Mouse (Mus musculus): ENCODE data around the gene Gpc4. TPM values are rescaled to one million over a fixed set of nuclear protein-coding genes. Genes with fewer than 3 reads are reported as not detected.

Gpc4 gene
- total and polyA plus RNA-seq, 3 experiments, result 5.1 to 9.4 TPM; not detected in 1

GRCm38 (mm10) chrX:52129604-52130003, 35.4 kb downstream of the Gpc4 start:
- no peak overlapping the region for H3K9ac ChIP-seq (ENCODE audit: control insufficient read depth, low read depth, low read length, poor library complexity, severe bottlenecking)
- TF ChIP-seq TAL1 (IDR thresholded peaks at IDR 0.05; ENCODE audit: low read length), result no peak
- TF ChIP-seq USF2 (IDR thresholded peaks at IDR 0.05; ENCODE audit: borderline replicate concordance in 1 of 2, insufficient read depth in 1 of 2, low read depth in 1 of 2, low read length in 2 of 2), result no peak
- no peak for TF ChIP-seq MYB (IDR thresholded peaks at IDR 0.05; ENCODE audit: low read depth, low read length)
- TF ChIP-seq ZKSCAN1 (IDR thresholded peaks at IDR 0.05; ENCODE audit: low read depth, low read length), result no peak
- TF ChIP-seq CTCF (IDR thresholded peaks at IDR 0.05 in 2 of 3, conservative IDR thresholded peaks at IDR 0.05 in 1 of 3; ENCODE audit: control insufficient read depth in 1 of 3, insufficient read depth in 1 of 3, low read depth in 2 of 3, low read length in 3 of 3, poor library complexity in 1 of 3, severe bottlenecking in 1 of 3), result no peak
- TF ChIP-seq E2F4 (IDR thresholded peaks at IDR 0.05; ENCODE audit: borderline replicate concordance, low read depth, low read length), result no peak
- TF ChIP-seq CHD2 (IDR thresholded peaks at IDR 0.05; ENCODE audit: low read length), result no peak
- TF ChIP-seq SMC3 (IDR thresholded peaks at IDR 0.05; ENCODE audit: low read depth, low read length), result no peak
- TF ChIP-seq KAT2A (conservative IDR thresholded peaks at IDR 0.05; ENCODE audit: low read depth, low read length), result no peak
- TF ChIP-seq MYC (IDR thresholded peaks at IDR 0.05; ENCODE audit: low read depth, low read length), result no peak
- TF ChIP-seq BHLHE40 (IDR thresholded peaks at IDR 0.05; ENCODE audit: borderline replicate concordance, low read depth, low read length), result no peak
- no peak for TF ChIP-seq GATA1 (IDR thresholded peaks at IDR 0.05; ENCODE audit: low read depth, low read length)
- TF ChIP-seq ETS1 (IDR thresholded peaks at IDR 0.05; ENCODE audit: low read depth, low read length), result no peak
- TF ChIP-seq MXI1 (IDR thresholded peaks at IDR 0.05; ENCODE audit: low read depth, low read length), result no peak
- no peak for TF ChIP-seq TBP (IDR thresholded peaks at IDR 0.05; ENCODE audit: low read depth, low read length)
- no peak for TF ChIP-seq MAX (IDR thresholded peaks at IDR 0.05; ENCODE audit: low read length)
- TF ChIP-seq HCFC1 (IDR thresholded peaks at IDR 0.05; ENCODE audit: low read depth, low read length), result no peak
- no peak for TF ChIP-seq UBTF (IDR thresholded peaks at IDR 0.05; ENCODE audit: borderline replicate concordance, insufficient read depth, low read depth, low read length)
- TF ChIP-seq TCF12 (IDR thresholded peaks at IDR 0.05; ENCODE audit: low read depth, low read length), result no peak
- no peaks in the 10 kb centered on the region for H3K9me3 ChIP-seq (replicated peaks; ENCODE audit: insufficient read depth, low read length)
- H3K36me3 ChIP-seq (ENCODE audit: control insufficient read depth in 1 of 2, insufficient read depth in 2 of 2, low read length in 2 of 2), result no peaks in the 10 kb centered on the region
- H3K4me1 ChIP-seq (ENCODE audit: control insufficient read depth in 1 of 2, insufficient read depth in 2 of 2, low read length in 2 of 2), result no peaks in the 10 kb centered on the region
- H3K4me3 ChIP-seq (ENCODE audit: control insufficient read depth in 1 of 2, insufficient read depth in 1 of 2, low read depth in 2 of 2, low read length in 2 of 2), result no peak overlapping the region
- H3K79me2 ChIP-seq (ENCODE audit: control insufficient read depth, insufficient read depth, low read length, poor library complexity), result no peaks in the 10 kb centered on the region
- H3K27me3 ChIP-seq (ENCODE audit: control insufficient read depth in 1 of 2, insufficient read depth in 2 of 2, low read length in 2 of 2), result no peaks in the 10 kb centered on the region
- no peak overlapping the region for H3K27ac ChIP-seq (ENCODE audit: control insufficient read depth, low read depth, low read length)
- DNase-seq (ENCODE audit: low read depth, low spot score), result no peak

DNA sequence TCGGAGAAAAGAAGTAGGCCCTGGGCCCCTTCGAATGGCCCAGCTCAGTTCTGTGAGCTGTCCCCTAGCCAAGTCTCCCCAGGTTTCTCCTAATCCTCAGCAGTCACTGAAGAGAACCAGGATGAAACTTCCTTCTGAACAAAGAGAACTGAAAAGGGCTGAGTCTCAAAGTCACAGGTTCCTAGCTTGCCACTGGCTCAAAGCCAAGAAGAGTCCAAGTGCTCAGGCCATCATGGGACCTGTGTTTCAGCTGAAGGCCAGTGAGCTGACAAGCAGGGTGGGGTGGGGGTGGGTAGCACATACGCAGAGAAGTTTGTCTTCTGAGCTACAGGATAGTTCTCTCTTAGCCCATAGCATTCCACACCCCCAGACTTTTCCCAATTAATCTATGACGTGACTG, 36.3 kb downstream of the Gpc4 start:
- Histone ChIP-seq H3K4me3 (ENCODE audit: control insufficient read depth in 1 of 2, insufficient read depth in 1 of 2, low read depth in 2 of 2, low read length in 2 of 2) (no peak overlapping the region), H3K79me2 (ENCODE audit: control insufficient read depth, insufficient read depth, low read length, poor library complexity) (no peaks in the 10 kb centered on the region), H3K4me1 (ENCODE audit: control insufficient read depth in 1 of 2, insufficient read depth in 2 of 2, low read length in 2 of 2) (no peaks in the 10 kb centered on the region), H3K9me3 (replicated peaks; ENCODE audit: insufficient read depth, low read length) (no peaks in the 10 kb centered on the region), H3K9ac (ENCODE audit: control insufficient read depth, low read depth, low read length, poor library complexity, severe bottlenecking) (no peak overlapping the region), H3K36me3 (ENCODE audit: control insufficient read depth in 1 of 2, insufficient read depth in 2 of 2, low read length in 2 of 2) (no peaks in the 10 kb centered on the region), H3K27me3 (ENCODE audit: control insufficient read depth in 1 of 2, insufficient read depth in 2 of 2, low read length in 2 of 2) (no peaks in the 10 kb centered on the region), H3K27ac (ENCODE audit: control insufficient read depth, low read depth, low read length) (no peak overlapping the region)
- TF ChIP-seq CTCF (IDR thresholded peaks at IDR 0.05 in 2 of 3, conservative IDR thresholded peaks at IDR 0.05 in 1 of 3; ENCODE audit: control insufficient read depth in 1 of 3, insufficient read depth in 1 of 3, low read depth in 2 of 3, low read length in 3 of 3, poor library complexity in 1 of 3, severe bottlenecking in 1 of 3), result no peak
- TF ChIP-seq SMC3 (IDR thresholded peaks at IDR 0.05; ENCODE audit: low read depth, low read length), result no peak
- DNase-seq (ENCODE audit: low read depth, low spot score), result no peak

Measured in MEL (cell line).